Mouse (Mus musculus) ovary, postnatal 14 days (tissue): Measurements from ENCODE around the gene Mknk2.
A peak's percentile ranks its signal among the peaks of the same experiment; 100 is the strongest.

Source experiments
- DNase-seq: peaks from one replicate; pipeline ENCODE4 v3.0.0; 2022; ENCODE audit warnings: low spot score

Mknk2 gene

GRCm38 (mm10) chr10:80677942-80678436, at the start of gene Mknk2:
Gene Mknk2 (minus strand): TSS chr10:80678112.
- peak; percentile 85 for DNase-seq

GRCm38 (mm10) chr10:80717281-80717680, 39.4 kb upstream of the Mknk2 start:
- DNase-seq, result no peak

GRCm38 (mm10) chr10:80710834-80711233, 32.9 kb upstream of the Mknk2 start:
- DNase-seq, result no peak

GRCm38 (mm10) chr10:80705479-80705878, 27.6 kb upstream of the Mknk2 start:
- no peak for DNase-seq

GRCm38 (mm10) chr10:80705033-80705432, 27.1 kb upstream of the Mknk2 start:
- no peak for DNase-seq

GRCm38 (mm10) chr10:80704418-80704817, 26.5 kb upstream of the Mknk2 start:
- DNase-seq, result no peak

GRCm38 (mm10) chr10:80703643-80704042, 25.7 kb upstream of the Mknk2 start:
- no peak for DNase-seq

- DNase-seq, result peak; percentile 92
Measured at GRCm38 (mm10) chr10:80702536-80703390, 24.9 kb upstream of the Mknk2 start.

GRCm38 (mm10) chr10:80701721-80702535, 24.0 kb upstream of the Mknk2 start, which contains the start of the genes Mob3a and Izumo4:
Gene Mob3a (minus strand): TSS chr10:80701977.
Gene Izumo4 (plus strand): TSS chr10:80702184.
- DNase-seq, result peak; percentile 94

GRCm38 (mm10) chr10:80700732-80701131, 22.8 kb upstream of the Mknk2 start:
- DNase-seq, result no peak

- no peak for DNase-seq
Measured at GRCm38 (mm10) chr10:80700038-80700504, 22.2 kb upstream of the Mknk2 start.

- DNase-seq, result no peak
Measured at GRCm38 (mm10) chr10:80698605-80699004, 20.7 kb upstream of the Mknk2 start.

GRCm38 (mm10) chr10:80697812-80698211, 19.9 kb upstream of the Mknk2 start:
- DNase-seq, result no peak

GRCm38 (mm10) chr10:80697393-80697787, 19.5 kb upstream of the Mknk2 start:
- no peak for DNase-seq

- DNase-seq, result no peak
Measured at GRCm38 (mm10) chr10:80696502-80697392, 18.8 kb upstream of the Mknk2 start.

- DNase-seq, result no peak
Measured at GRCm38 (mm10) chr10:80695801-80696501, 18.0 kb upstream of the Mknk2 start.

- no peak for DNase-seq
Measured at GRCm38 (mm10) chr10:80695186-80695585, 17.3 kb upstream of the Mknk2 start.

GRCm38 (mm10) chr10:80694159-80694938, 16.4 kb upstream of the Mknk2 start:
- no peak for DNase-seq

GRCm38 (mm10) chr10:80693401-80694045, 15.6 kb upstream of the Mknk2 start:
- DNase-seq, result no peak
